Mouse (Mus musculus) c-Kit-negative CD71-positive TER-119-positive erythroid progenitor cells, embryonic 14.5 days (primary cell): ENCODE results near the gene Ufc1.
A peak's percentile ranks its signal among the peaks of the same experiment; 100 is the strongest.
"Not testable (repeated sequence)": the region's sequence is repeated elsewhere in the genome, so short reads cannot be mapped to it uniquely, and the experiment has no call there.

Source experiments
- DNase-seq: peaks from one replicate; pipeline ENCODE4 v3.0.0-alpha.2; 2013; ENCODE audit warnings: low read depth, low spot score

Ufc1 gene

GRCm38 (mm10) chr1:171294298-171295062 is at the start of gene Ufc1:
TSS of gene Ufc1 (minus strand) at chr1:171295024.
- DNase-seq = peak; percentile 75

GRCm38 (mm10) chr1:171343922-171344677 is 49.3 kb upstream of the Ufc1 start:
- no peak for DNase-seq

- no peak for DNase-seq
Observed at GRCm38 (mm10) chr1:171342262-171343207, 47.7 kb upstream of the Ufc1 start.

- DNase-seq = no peak
Observed at GRCm38 (mm10) chr1:171330216-171330560, 35.4 kb upstream of the Ufc1 start.

- DNase-seq = no peak
Observed at GRCm38 (mm10) chr1:171329433-171330215, 34.8 kb upstream of the Ufc1 start.

GRCm38 (mm10) chr1:171328839-171329432 is 34.1 kb upstream of the Ufc1 start, which contains the start of gene Dedd:
TSS of gene Dedd (plus strand) at chr1:171329145.
- DNase-seq = peak; percentile 71

- DNase-seq = no peak
Observed at GRCm38 (mm10) chr1:171328244-171328643, 33.4 kb upstream of the Ufc1 start.

- DNase-seq = not testable (repeated sequence)
Observed at GRCm38 (mm10) chr1:171326588-171326987, 31.8 kb upstream of the Ufc1 start.

GRCm38 (mm10) chr1:171325571-171325970 is 30.7 kb upstream of the Ufc1 start:
- DNase-seq = no peak

- no peak for DNase-seq
Observed at GRCm38 (mm10) chr1:171322012-171322411, 27.2 kb upstream of the Ufc1 start.

GRCm38 (mm10) chr1:171321415-171321814 is 26.6 kb upstream of the Ufc1 start:
- DNase-seq = no peak

- DNase-seq = no peak
Observed at GRCm38 (mm10) chr1:171320151-171320550, 25.3 kb upstream of the Ufc1 start.

GRCm38 (mm10) chr1:171319748-171320147 is 24.9 kb upstream of the Ufc1 start:
- DNase-seq = no peak

GRCm38 (mm10) chr1:171309321-171309720 is 14.5 kb upstream of the Ufc1 start:
- no peak for DNase-seq

GRCm38 (mm10) chr1:171306157-171306556 is 11.3 kb upstream of the Ufc1 start:
- not testable (repeated sequence) for DNase-seq

GRCm38 (mm10) chr1:171298226-171298625 is 3.4 kb upstream of the Ufc1 start:
- DNase-seq = no peak

- DNase-seq = no peak
Observed at GRCm38 (mm10) chr1:171295063-171295402, 209 bp upstream of the Ufc1 start.

GRCm38 (mm10) chr1:171293906-171294297 is 922 bp downstream of the Ufc1 start:
- no peak for DNase-seq

GRCm38 (mm10) chr1:171293351-171293750 is 1.5 kb downstream of the Ufc1 start:
- DNase-seq = no peak

- DNase-seq = no peak
Observed at GRCm38 (mm10) chr1:171288328-171288727, 6.5 kb downstream of the Ufc1 start.
